Mouse (Mus musculus) MN1 (cell line): Measurements from ENCODE around the gene Pxmp2.

Experiments
- DNase-seq: peaks from one replicate; pipeline ENCODE4 v3.0.0-alpha.2; 2016; ENCODE audit warnings: low spot score

The Pxmp2 gene

DNA sequence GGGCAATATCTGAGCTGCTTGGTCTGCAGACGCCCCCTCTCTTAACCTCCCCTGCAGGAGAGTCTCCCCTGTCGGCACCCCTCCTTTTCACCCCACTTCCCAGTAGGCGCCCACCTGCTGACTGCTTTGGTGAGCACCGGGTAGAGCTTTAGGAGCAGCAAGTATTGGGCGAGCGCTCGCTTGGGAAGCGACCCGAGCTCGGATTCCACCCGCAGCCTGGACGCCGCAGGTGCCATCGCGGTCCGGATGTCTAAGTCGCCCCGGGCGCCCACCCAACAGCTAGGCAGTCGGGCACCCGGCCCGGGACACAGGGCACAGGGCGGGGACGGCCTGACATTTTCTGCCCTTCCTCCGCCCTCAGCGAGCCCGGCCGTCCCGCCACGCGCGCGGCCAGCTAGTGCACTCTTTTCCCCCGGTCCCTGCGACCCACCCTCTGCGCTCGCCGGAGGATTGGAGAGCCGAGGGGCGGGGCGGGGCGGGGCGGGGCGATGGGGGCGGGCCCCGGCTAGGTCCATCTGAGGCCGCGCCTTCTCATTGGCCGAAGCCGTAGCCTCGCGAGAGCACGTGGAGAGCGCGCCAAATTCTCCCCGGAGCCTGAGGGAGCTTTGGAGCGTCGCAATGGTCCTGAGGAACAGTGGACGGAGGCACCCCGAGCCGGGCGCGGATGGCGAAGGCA, at the start of gene Pxmp2, which contains the start of gene Pole:
TSS of gene Pxmp2 (minus strand) at position 417 of the 676 bp plus-strand sequence.
TSS of gene Pole (plus strand) at position 537 of the 676 bp plus-strand sequence.
- DNase-seq, result peak; percentile 96

DNA sequence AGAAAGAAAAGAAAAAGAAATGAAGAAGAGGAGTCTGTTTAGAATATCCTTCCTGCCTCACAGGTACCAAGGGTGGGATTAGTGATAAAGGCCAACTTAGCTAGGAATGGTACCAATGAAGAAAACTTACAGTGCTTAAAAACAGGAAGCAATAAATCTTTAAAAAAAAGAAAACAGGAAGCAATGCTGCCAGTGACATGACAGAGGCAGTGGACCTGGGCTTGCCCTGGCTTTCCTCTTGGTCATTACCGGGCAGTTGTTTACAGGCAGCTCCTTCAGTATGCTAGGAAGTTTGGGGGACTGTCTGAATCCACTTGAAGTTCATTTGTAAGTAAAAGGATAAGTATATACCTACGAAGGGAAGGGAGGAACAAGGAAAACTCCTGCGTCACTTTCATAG, 44.5 kb upstream of the Pxmp2 start:
- no peak for DNase-seq

DNA sequence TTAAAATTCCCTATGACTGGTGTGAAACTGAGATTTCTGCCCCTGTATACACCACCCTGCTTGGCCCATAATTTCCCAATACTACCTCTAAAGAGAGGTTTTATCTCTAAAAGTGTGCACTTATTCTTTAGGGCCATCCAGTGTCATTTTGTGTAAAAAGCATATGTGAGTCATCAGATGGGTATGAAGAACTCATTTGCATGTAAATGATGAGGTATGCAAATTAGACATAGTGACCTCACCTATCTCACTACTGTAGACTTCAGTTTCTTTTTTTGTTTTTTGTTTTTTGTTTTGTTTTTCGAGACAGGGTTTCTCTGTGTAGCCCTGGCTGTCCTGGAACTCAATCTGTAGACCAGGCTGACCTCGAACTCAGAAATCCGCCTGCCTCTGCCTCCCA, 27.1 kb upstream of the Pxmp2 start:
- DNase-seq, result no peak

DNA sequence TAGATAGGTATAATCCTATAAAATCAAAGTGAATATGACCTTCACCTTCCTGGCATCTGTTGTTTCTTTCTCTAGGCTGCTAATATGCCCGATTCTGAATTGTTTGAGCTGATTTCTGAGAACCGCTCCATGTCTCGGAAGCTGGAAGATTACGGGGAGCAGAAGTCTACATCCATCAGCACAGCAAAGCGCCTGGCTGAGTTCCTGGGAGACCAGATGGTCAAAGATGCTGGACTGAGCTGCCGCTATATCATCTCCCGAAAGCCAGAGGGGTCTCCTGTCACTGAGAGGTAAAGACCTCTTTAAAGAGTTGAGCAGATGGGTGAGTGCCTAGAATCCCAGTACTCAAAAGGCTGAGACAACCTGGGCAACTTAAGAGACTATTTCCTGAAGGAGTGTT, 22.9 kb upstream of the Pxmp2 start:
- no peak for DNase-seq

DNA sequence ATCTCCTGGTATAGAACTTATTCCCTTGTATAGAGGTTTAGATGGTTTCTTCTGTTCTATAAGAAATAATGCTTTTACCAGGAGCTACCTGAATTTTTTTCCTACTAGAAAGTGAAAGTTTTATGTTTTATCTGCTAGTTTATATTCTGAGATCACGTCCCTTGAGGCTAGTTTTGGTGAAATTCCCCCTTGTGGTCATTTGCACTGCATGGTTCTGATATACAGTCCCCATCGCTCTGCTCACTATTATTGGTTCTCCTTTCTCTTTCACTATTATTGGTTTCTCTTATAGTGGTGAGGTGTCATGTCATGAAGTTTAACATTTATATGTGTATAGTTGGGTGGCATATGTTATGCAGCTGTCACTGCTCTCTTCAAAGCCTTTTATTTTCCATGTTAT, 14.6 kb upstream of the Pxmp2 start:
- no peak for DNase-seq

DNA sequence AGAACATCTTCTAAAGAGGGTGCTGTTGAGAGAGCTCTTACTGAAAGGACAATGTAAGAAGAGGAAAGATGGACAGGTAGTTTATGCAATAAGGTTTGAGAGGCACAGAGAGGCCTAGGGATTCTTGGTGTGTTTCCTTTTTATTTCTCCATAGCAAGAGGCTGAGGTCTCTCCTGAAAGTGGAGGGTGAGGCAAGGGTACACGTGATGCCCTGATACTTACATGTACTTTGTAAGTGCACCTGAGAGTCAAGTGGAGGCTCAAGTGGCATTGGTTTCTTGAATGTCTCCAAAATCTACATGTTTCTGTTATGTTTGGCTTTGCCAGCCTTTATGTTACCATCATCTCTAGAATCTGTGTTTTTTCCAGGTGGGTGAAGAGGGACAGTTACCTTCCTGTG, 10.7 kb upstream of the Pxmp2 start:
- no peak for DNase-seq

DNA sequence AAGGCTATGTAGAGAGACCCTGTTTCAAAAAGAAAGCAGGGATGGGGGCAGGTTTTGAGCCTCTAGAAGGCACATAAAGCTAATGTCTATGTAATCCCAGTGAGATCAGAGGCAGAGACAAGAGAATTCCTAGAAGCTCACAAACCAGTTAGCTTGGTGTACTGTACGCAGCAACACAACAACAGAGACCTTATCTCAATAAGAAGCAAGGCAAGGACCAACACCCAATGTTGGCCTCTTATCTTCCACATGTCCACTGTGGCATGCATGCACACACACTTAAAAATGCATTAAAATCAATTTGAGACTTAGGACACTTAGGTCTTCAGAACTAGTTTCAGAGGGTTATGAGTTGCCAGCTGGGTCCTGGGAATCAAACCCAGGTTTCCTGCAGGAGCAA, 5.7 kb upstream of the Pxmp2 start:
- DNase-seq, result no peak

DNA sequence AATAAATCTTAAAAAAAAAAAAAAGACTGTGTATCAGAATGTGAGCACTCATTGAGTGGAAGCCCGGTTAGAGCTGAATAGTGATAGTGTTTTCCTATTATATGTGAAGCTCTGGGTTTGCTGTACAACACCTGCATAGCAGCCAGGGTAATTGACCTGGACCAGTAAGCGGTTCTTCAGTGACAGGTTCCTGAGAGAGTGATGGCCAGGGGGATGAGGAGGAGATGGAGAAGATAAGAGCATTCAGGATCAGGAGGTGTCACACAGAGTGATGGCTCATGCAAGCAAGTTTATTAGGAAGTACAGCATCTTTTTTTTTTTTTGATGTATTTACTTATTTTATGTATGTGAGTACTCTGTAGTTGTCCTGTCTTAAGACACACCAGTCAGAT, 1.1 kb upstream of the Pxmp2 start:
- DNase-seq, result no peak

DNA sequence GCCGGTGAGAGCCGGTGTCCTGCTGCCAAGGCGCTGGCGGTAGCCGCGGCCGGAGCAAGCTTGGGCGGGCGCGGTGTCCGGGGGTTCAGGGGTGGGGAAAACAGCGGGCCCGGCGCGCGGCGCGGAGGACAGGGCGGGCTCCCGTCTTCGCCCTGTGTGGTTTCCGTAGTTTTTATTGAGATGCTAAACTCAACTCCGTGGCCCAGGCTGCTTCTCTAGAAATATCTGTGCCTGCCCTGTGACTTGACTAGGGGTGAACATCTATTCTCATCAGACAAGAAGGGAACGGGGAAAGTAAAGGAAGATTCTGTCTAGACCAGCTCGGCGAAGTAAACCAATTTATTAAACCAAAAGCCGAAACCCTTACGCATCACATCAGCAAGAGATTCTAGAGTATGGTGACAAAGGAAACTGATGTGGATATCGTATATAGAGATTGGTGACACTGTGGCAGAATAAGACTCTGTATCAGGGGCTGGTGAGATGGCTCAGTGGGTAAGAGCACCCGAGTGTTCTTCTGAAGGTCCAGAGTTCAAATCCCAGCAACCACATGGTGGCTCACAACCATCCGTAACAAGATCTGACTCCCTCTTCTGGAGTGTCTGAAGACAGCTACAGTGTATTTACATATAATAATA, 579 bp upstream of the Pxmp2 start:
- no peak for DNase-seq

DNA sequence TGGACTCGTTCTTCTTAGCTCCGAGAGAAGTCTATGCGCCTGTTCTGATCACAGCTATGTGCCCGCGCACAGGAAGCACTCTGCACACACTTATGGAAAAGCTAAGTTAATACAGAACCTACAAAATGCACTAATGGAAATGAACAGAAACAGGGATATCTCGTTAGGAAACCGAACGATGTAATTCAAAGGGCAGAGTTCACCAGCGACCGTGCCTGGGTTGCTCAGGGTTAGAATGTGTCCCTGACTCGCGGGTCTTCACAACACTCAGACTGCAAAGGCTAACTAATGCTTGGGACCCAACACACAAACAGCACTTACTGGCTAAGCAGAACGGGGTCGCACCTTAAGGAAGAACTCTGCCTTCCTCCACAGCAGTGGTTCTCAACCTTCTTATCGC, 830 bp downstream of the Pxmp2 start:
- DNase-seq, result no peak

DNA sequence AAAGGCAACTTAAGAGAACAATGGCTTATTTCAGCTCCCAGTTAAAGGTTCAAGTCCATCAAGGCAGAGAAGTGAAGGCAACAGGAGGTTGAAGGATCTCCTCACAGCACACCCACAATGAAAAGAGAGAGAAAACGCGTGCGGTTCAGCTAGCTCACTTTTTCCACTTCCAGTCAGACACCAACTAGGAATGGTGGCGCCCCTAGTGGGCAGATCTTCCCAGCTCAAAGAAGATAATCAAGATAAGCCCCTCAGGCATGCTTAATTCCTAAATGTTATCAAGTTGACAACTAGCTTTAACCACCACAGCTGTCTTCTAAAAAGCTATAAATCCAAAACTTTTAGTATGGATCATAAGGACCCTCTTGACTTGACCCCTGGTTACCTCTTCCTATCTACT, 1.4 kb downstream of the Pxmp2 start:
- peak; percentile 39 for DNase-seq

DNA sequence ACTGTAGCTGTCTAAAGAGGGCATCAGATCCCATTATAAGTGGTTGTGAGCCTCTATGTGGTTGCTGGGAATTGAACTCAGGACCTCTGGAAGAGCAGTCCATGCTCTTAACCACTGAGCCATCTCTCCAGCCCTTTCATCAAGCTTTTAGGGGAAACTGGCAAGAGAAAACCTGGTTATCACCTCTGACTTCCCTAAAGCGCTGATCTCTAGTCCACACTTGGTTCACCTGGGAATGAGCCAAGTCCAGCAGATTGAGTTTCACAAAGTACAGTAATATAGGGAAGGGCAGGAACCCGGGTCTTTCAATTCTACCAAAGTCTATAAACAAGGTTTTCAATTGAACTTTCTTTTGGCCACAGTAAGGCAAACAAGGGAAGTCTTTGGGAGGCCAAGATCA, 4.0 kb downstream of the Pxmp2 start:
- no peak for DNase-seq

DNA sequence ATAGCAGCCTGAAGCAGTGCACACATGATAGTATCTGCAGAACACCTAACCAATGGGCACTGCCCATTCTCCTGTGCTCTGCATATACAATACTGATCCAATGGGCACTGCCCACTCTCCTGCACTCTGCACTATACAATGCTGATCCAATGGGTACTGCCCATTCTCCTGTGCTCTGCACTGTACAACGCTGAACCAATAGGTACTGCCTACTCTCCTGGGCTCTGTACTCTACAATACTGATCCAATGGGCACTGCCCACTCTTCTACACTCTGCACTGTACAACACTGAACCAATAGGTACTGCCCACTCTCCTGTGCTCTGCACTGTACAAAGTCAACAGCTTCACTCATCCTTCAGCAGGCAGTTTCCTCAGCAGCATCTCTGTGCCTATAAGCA, 9.1 kb downstream of the Pxmp2 start:
- DNase-seq, result no peak

DNA sequence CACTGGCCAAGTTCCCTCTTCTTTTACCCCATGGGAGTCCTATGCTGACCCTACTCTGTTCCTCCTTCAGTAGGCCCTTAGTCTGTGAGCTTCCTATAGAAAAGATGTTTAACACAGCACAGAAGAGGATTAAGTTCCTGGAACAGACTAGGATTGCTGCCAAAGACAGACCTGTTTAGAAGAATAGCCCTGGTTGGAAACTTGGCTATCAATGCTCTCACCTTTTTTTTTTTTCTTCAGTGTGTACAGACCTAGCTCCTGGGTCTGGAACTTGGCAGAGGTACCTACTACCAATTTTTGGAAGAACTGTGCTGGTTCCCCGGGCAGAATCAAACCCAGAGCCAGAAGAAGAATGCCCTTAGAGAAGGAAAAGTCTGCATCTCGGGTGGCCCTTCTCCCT, 9.6 kb downstream of the Pxmp2 start:
- DNase-seq, result no peak

DNA sequence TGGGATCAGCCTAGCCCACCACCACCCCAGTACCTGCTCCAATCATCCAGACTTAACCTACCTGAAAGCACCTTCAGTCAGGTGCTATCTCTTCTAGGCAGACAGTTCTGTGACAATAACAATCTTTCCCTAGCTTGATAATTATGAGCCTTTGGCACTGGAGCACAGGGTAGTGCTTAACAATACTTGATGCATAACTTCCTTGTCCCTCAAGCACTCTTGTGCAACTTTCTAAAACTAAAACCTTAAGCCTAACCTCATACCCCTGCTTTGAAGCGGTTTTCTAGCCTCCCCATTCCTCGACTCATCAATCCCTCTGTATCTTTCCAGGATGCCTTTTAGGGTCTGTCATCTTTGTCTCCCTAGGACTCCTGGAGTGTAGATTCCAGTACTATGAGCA, 11.1 kb downstream of the Pxmp2 start:
- DNase-seq, result no peak

DNA sequence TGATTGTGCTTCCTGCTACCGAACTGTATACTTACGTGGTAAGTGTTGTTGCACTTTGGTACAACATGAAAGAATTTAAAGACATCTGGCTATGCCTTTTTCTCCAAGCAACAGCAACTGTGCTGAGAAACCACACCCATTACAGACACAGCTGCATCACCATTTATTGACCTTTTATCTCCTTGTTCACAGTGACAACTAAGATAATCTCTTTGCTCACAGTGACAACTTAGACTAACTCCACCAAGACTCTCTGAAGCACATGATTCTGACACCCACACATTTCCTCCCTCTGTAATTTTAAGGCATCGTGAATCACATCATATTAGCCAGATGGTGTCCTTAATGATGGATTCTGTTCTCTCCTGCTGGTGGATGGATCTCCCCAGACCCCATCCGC, 11.8 kb downstream of the Pxmp2 start:
- DNase-seq, result no peak

DNA sequence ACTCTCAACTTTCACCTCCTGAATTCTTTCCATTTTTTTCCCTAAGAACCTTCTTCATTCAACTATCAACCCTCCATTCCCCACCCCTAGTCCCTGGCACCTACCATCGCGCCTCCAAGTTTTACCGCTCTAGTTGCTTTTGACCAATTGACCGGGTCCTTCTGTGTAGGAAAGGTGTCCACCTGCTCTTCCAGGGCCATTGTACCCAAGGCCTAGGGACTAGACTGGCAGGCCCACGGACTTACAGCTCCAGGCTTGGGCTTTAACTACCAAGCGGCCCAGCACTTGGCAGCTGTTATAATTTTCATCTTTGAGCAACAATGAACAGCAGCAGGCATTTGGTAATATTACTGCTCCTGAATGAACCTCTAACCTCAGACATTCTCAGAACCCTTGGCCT, 15.7 kb downstream of the Pxmp2 start:
- DNase-seq, result no peak

DNA sequence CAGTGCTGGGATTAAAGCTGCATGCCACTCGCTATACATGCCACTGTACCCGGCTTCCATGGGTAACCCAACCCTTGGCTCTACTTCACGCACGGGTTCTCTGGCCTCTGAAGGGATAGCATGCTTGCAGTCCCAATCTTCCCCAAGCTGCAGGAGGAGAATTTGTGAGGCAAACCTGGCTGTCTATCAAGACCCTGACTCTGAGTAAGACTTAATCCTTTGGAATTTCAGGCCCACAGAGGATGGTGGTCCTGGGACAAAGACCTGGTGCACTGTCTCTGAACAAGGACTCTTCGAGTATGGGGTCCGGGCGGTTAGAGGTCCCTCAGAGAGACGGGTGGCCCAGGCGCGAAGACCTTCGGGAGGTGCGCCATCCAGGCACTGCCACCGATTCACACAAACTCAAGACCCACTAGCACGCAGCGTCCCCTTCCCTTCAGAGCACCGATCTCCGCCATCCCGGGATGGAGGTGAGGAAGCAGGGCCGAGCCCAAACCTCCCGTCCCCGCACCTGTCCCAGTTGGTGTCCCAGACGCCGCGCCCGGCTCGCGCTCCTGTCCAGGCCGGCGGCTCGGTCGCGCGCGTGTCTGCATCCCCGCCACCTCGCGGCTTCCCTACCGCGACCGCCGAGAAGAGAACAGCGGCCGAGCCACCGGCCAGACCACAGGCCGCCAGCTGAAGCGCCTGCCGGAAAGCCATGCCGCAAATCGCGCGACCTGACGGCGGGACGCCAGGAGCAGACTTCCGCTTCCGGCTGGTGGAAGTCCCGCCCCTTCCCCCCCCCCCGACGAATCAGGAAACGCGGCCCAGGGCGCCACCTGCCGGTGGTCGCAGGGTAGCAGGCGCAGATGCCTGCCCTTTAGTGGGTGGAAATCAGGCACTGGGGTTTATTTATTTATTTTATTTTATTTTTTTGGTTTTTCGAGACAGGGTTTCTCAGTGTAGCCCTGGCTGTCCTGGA, 16.6 kb downstream of the Pxmp2 start, which contains the start of gene Pgam5:
TSS of gene Pgam5 (minus strand) at position 773 of the 961 bp plus-strand sequence.
- DNase-seq, result peak; percentile 94

DNA sequence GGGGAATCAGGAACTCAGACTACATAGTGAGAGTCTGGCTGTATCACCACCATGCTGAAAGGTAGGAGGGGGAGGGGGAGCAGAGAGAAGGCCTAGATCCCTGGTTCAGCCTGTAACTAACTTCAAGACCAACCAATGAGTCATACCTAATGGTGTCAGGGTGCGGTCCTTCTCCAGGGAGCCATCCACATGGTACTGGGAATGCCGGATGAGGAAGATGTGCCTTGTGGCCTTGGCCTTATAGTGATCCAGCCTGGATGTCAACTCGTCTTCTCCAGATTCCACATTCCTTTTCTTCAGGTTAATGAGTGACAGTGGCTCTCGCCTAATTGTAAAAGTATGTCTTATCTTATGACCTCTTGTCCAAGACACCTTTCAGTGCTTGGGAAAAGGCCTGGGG, 19.0 kb downstream of the Pxmp2 start:
- no peak for DNase-seq

DNA sequence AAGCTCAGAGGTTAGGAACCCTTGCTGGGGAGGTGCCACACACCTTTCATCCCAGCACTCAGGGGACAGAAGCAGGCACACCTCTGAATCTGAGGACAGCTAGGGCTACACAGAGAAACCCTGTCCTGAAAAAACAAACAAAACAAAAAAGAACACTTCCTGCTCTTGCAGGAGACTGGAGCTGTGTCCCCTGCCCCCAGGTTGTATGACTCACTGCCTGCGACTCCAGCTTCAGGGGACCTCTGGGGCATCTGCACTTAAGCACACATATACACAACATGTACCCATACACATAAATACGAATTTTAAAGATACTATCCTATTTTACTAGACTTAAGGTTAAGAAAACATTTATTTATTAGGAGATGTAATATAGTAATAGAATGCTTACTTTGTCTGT, 41.9 kb downstream of the Pxmp2 start:
- no peak for DNase-seq

DNA sequence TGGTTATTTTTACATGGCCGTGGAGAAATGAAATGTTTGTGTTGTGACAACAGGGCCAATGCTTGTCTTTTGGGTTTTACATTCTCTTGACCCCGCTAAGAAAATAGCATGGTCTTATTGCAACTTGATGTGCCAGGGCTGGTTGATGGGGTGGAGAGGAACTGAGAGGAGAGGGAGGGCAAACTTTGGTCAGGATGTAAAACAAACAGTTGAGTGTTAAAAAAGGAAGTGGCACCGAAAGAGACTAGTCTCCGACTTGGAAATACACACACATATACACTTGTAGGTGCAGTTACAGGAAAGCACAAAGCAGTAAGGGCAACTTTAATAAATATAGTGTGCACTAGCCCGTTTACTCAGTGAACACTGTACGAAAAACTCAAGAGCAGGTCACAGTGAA, 53.6 kb downstream of the Pxmp2 start:
- no peak for DNase-seq

DNA sequence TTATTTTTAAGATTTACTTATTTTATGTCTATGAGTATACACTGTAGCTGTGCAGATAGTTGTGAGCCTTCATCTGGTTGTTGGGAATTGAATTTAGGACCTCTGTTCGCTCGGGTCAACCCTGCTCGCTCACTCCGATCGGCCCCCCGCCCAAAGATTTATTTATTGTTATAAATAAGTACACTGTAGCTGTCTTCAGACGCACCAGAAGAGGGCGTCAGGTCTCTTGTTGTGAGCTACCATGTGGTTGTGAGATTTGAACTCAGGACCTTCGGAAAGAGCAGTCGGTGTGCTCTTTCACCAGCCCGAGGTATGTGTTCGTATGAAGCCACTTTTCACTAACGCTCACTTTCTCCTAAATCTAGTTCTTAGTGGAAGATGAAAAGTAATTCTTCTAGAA, 54.3 kb downstream of the Pxmp2 start:
- DNase-seq, result peak; percentile 17
